Mouse (Mus musculus): Measurements from ENCODE around the gene 4922502D21Rik. TPM values are rescaled to one million over a fixed set of nuclear protein-coding genes. Genes with fewer than 3 reads are reported as not detected.
A peak's percentile ranks its signal among the peaks of the same experiment; 100 is the strongest.

4922502D21Rik gene
- polyA plus RNA-seq, 1 experiment from 2014 or later = not detected

DNA sequence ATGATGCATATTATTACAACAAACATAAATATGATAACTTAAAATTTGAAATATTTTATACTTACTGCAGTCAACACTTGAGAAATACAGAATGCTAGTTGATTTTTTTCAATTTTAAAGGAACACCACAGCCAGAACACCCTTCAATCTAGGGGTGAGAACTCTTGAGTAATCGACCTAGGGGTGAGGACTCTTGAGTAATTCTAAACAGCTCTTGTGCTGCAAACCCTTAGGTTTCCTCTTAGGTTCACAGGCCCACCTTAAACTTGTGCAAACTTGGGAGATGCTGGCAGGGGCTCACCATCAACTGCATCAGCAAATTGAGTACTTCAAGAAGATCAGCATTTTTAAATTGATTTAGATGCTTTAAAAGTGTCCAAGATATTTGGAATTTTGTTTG is 6.2 kb upstream of the 4922502D21Rik start:
- WGBS = 71% methylated on average over 1 of the region's 1 CpGs

DNA sequence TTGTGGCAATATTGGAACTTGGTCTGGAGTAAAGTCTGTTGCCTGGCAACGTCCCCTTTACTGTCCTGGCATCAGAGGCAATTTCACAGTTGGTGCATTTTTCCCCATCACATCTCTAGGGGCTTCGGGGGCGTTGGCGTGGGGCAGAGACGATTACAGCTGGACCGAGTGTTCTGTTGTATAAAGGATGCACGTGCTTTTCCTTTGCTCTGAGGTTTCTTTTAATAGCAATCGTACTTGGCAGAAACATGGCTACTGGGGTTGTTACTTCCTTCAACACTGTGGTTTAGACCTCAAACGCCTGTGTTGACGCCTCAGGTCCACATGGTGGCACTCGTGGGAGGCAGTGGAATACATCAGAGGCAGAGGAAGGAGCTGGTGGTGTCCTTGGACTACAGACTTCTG is 2.1 kb upstream of the 4922502D21Rik start:
- no peak overlapping the region for H3K27ac ChIP-seq
- DNase-seq (ENCODE audit: low spot score) = peak; percentile 75
- H3K4me3 ChIP-seq = no peak overlapping the region
- no peaks in the 10 kb centered on the region for H3K4me1 ChIP-seq
- H3K9me3 ChIP-seq = no peaks in the 10 kb centered on the region
- H3K36me3 ChIP-seq = no peaks in the 10 kb centered on the region
- WGBS = 30% methylated on average over 11 of the region's 11 CpGs
- H3K27me3 ChIP-seq (ENCODE audit: insufficient read depth, poor library complexity, severe bottlenecking) = no peaks in the 10 kb centered on the region

More for the DNA sequence above, 6.2 kb upstream of the 4922502D21Rik start:
- no peak overlapping the region for H3K4me3 ChIP-seq
- no peaks in the 10 kb centered on the region for H3K36me3 ChIP-seq
- no peaks in the 10 kb centered on the region for H3K4me1 ChIP-seq
- no peak for DNase-seq (ENCODE audit: low spot score)
- no peaks in the 10 kb centered on the region for H3K27me3 ChIP-seq (ENCODE audit: insufficient read depth, poor library complexity, severe bottlenecking)
- no peak overlapping the region for H3K27ac ChIP-seq
- no peaks in the 10 kb centered on the region for H3K9me3 ChIP-seq

- WGBS = 73% methylated on average over 13 of the region's 13 CpGs
- no peak for DNase-seq (ENCODE audit: low spot score)
- H3K27me3 ChIP-seq (ENCODE audit: insufficient read depth, poor library complexity, severe bottlenecking) = no peaks in the 10 kb centered on the region
- no peak overlapping the region for H3K27ac ChIP-seq
- H3K4me3 ChIP-seq = no peak overlapping the region
- no peaks in the 10 kb centered on the region for H3K9me3 ChIP-seq
- H3K36me3 ChIP-seq = no peaks in the 10 kb centered on the region
- no peaks in the 10 kb centered on the region for H3K4me1 ChIP-seq
Measured at GRCm38 (mm10) chr6:129326568-129327150, 4.9 kb downstream of the 4922502D21Rik start.

- WGBS = 59% methylated on average over 1 of the region's 1 CpGs
- Histone ChIP-seq H3K36me3 (no peaks in the 10 kb centered on the region), H3K4me3 (no peak overlapping the region), H3K27me3 (ENCODE audit: insufficient read depth, poor library complexity, severe bottlenecking) (no peaks in the 10 kb centered on the region), H3K9me3 (no peaks in the 10 kb centered on the region), H3K27ac (no peak overlapping the region), H3K4me1 (no peaks in the 10 kb centered on the region)
- DNase-seq (ENCODE audit: low spot score) = no peak
Measured at GRCm38 (mm10) chr6:129326016-129326415, 5.6 kb downstream of the 4922502D21Rik start.

- 77% methylated on average over 4 of the region's 4 CpGs for WGBS
- Histone ChIP-seq H3K4me1 (no peaks in the 10 kb centered on the region), H3K9me3 (no peaks in the 10 kb centered on the region), H3K27me3 (ENCODE audit: insufficient read depth, poor library complexity, severe bottlenecking) (no peaks in the 10 kb centered on the region), H3K36me3 (no peaks in the 10 kb centered on the region), H3K4me3 (no peak overlapping the region), H3K27ac (no peak overlapping the region)
- no peak for DNase-seq (ENCODE audit: low spot score)
Measured at GRCm38 (mm10) chr6:129319331-129319730, 12.3 kb downstream of the 4922502D21Rik start.

DNA sequence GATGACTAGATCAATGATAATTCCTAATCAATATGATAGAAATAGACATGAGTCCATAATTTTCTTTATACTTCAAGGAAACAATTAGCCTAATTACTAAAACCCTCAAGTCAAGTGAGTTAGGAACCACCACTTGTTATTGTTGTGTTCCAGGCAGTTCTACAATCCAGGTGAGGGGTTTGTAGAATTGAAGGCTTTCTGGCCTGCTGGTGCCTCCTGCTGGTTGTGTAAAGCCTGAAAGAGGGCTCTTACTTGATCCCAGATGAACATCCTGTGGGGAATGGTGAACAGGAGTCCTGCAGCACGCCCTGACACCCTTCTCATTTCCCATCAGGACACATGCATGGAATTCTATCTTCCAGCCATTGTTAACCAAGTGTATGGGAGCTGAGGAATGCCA is 13.2 kb downstream of the 4922502D21Rik start:
- no peak overlapping the region for H3K27ac ChIP-seq
- no peak overlapping the region for H3K4me3 ChIP-seq
- H3K4me1 ChIP-seq = no peaks in the 10 kb centered on the region
- no peaks in the 10 kb centered on the region for H3K27me3 ChIP-seq (ENCODE audit: insufficient read depth, poor library complexity, severe bottlenecking)
- WGBS = 38% methylated on average over 1 of the region's 1 CpGs
- H3K9me3 ChIP-seq = no peaks in the 10 kb centered on the region
- DNase-seq (ENCODE audit: low spot score) = no peak
- no peaks in the 10 kb centered on the region for H3K36me3 ChIP-seq

DNA sequence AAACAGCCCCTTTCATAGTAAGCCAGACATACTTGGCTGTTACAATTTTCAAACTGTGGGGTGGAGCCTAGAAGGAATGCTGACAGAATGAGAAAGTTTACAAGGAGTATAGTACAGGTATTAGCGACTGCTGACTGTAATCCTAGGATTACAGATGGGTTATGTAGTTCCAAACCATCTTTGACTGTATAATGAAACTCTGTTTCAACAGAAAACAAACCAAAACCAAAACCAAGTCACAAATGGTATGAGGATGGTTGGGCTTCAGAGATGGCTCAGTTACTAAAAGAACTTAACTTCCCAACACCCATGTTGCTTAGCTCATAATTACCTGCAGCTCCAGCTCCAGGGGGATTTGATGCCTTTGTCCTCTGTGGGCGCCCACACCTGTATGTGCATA is 15.1 kb downstream of the 4922502D21Rik start:
- Histone ChIP-seq H3K36me3 (no peaks in the 10 kb centered on the region), H3K4me3 (no peak overlapping the region), H3K4me1 (no peaks in the 10 kb centered on the region), H3K27ac (no peak overlapping the region), H3K9me3 (no peaks in the 10 kb centered on the region), H3K27me3 (ENCODE audit: insufficient read depth, poor library complexity, severe bottlenecking) (no peaks in the 10 kb centered on the region)
- no peak for DNase-seq (ENCODE audit: low spot score)
- WGBS = 62% methylated on average over 2 of the region's 2 CpGs

- H3K9me3 ChIP-seq = no peaks in the 10 kb centered on the region
- H3K4me1 ChIP-seq = no peaks in the 10 kb centered on the region
- no peak overlapping the region for H3K4me3 ChIP-seq
- H3K27ac ChIP-seq = no peak overlapping the region
- no peaks in the 10 kb centered on the region for H3K27me3 ChIP-seq (ENCODE audit: insufficient read depth, poor library complexity, severe bottlenecking)
- WGBS = 77% methylated on average over 1 of the region's 1 CpGs
- no peak for DNase-seq (ENCODE audit: low spot score)
- H3K36me3 ChIP-seq = no peaks in the 10 kb centered on the region
Measured at GRCm38 (mm10) chr6:129315698-129316097, 15.9 kb downstream of the 4922502D21Rik start.

GRCm38 (mm10) chr6:129314655-129315168 is 16.9 kb downstream of the 4922502D21Rik start:
- Histone ChIP-seq H3K4me3 (no peak overlapping the region), H3K4me1 (no peaks in the 10 kb centered on the region), H3K36me3 (no peaks in the 10 kb centered on the region), H3K9me3 (no peaks in the 10 kb centered on the region), H3K27ac (no peak overlapping the region), H3K27me3 (ENCODE audit: insufficient read depth, poor library complexity, severe bottlenecking) (no peaks in the 10 kb centered on the region)
- 78% methylated on average over 3 of the region's 3 CpGs for WGBS
- DNase-seq (ENCODE audit: low spot score) = no peak

GRCm38 (mm10) chr6:129312499-129312898 is 19.1 kb downstream of the 4922502D21Rik start:
- Histone ChIP-seq H3K9me3 (no peaks in the 10 kb centered on the region), H3K36me3 (no peaks in the 10 kb centered on the region), H3K27ac (no peak overlapping the region), H3K4me3 (no peak overlapping the region), H3K4me1 (no peaks in the 10 kb centered on the region), H3K27me3 (ENCODE audit: insufficient read depth, poor library complexity, severe bottlenecking) (no peaks in the 10 kb centered on the region)
- DNase-seq (ENCODE audit: low spot score) = no peak
- WGBS = 77% methylated on average over 3 of the region's 3 CpGs

GRCm38 (mm10) chr6:129304180-129304579 is 27.4 kb downstream of the 4922502D21Rik start:
- H3K4me1 ChIP-seq = no peaks in the 10 kb centered on the region
- WGBS = 52% methylated on average over 1 of the region's 1 CpGs

DNA sequence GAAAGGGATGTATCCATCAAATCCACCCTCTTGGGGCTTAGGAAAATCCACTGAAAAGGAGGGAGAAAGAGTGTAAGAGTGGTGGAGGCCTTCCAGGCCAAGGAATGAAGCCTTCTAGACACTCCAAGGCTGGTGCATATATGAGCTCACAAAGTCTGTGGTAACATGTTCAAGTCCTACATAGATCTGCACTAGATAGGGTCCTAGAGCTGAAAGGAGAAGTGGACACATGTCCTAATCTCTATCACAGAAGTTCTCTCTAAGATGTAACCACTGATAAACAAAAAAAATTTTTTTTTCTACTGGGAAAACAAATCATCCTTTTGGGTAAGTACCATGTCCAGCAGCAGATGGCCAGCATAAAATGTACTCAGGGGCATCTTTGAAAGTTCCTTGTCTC is 42.9 kb downstream of the 4922502D21Rik start:
- Histone ChIP-seq H3K27ac (no peak overlapping the region), H3K9me3 (no peaks in the 10 kb centered on the region), H3K27me3 (ENCODE audit: insufficient read depth, poor library complexity, severe bottlenecking) (no peaks in the 10 kb centered on the region), H3K36me3 (no peaks in the 10 kb centered on the region), H3K4me3 (no peak overlapping the region), H3K4me1 (no peaks in the 10 kb centered on the region)
- DNase-seq (ENCODE audit: low spot score) = no peak

More at GRCm38 (mm10) chr6:129304180-129304579, 27.4 kb downstream of the 4922502D21Rik start:
- Histone ChIP-seq H3K36me3 (no peaks in the 10 kb centered on the region), H3K27ac (no peak overlapping the region), H3K4me3 (no peak overlapping the region), H3K9me3 (no peaks in the 10 kb centered on the region), H3K27me3 (ENCODE audit: insufficient read depth, poor library complexity, severe bottlenecking) (no peaks in the 10 kb centered on the region)
- no peak for DNase-seq (ENCODE audit: low spot score)

GRCm38 (mm10) chr6:129284384-129285104 is 47.1 kb downstream of the 4922502D21Rik start:
- no peak overlapping the region for H3K4me3 ChIP-seq
- H3K4me1 ChIP-seq = no peaks in the 10 kb centered on the region
- DNase-seq (ENCODE audit: low spot score) = no peak

More at GRCm38 (mm10) chr6:129284384-129285104, 47.1 kb downstream of the 4922502D21Rik start:
- H3K9me3 ChIP-seq = no peaks in the 10 kb centered on the region
- H3K27me3 ChIP-seq (ENCODE audit: insufficient read depth, poor library complexity, severe bottlenecking) = no peaks in the 10 kb centered on the region
- WGBS = 58% methylated on average over 7 of the region's 7 CpGs
- H3K27ac ChIP-seq = no peak overlapping the region
- no peaks in the 10 kb centered on the region for H3K36me3 ChIP-seq
